Mouse (Mus musculus): Measurements from ENCODE around the gene Leng1.
A peak's percentile ranks its signal among the peaks of the same experiment; 100 is the strongest.

Leng1 gene

DNA sequence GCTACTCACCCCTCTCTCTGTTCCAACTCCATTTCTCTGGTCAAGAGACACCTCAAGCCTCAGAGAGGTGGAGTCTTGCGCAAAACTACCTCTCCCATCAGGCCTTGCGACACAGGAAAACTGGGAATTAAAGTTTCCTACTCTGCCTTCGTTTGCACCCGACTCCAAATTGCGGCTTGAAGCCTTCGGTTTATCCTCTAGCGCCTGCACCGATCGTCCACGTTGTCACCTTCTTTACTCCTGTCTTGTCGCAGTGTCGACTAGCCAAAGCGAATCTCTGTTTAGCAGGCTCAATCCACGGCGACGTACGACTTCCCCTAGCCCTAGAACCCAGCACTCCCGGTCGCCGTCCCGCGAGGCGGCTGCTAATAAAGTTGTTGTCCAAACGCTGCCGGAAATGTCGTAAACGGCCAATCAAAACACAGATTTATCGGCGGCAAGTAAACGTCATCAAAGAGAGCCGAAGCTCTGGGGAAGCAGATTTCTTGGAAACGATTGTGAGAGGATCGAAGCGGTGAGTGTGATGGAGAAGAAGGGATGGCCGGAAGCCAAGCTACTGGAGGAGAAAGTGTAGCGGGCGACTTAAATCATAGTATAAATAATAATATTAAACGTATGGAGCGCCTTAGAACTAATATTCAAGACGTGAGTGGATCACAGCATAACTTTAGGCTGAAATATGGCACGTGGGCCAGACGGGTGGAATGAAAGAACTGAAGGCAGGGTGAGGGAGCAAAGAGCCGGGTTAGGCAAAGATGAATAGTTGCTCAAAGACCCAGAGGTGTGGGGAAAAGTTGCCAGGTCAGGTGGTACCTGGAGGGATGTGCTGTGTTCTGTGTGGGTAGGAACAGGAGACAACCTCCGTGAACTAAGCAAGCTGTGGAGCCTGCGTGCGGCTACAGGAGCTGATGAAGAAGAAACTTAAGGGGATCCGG, 35.8 kb downstream of the Leng1 start, which contains the start of the genes Tfpt and Prpf31:
Tfpt (minus strand) TSS at position 387 of the 935 bp plus-strand sequence.
Prpf31 (plus strand) TSS at position 443 of the 935 bp plus-strand sequence.
- DNase-seq (ENCODE audit: low spot score in 2 of 2): peak; percentile 78 to 86

GRCm38 (mm10) chr7:3629030-3629429, 36.6 kb downstream of the Leng1 start:
- no peak for DNase-seq (ENCODE audit: low spot score in 2 of 2)

GRCm38 (mm10) chr7:3617242-3617995, 48.2 kb downstream of the Leng1 start, which contains the start of gene Ndufa3:
Ndufa3 (plus strand) TSS chr7:3617373.
- peak; percentile 55 to 81 for DNase-seq (ENCODE audit: low spot score in 2 of 2)

GRCm38 (mm10) chr7:3616389-3617241, 49.0 kb downstream of the Leng1 start:
- peak in 1 of 2 experiments; percentile 38 for DNase-seq (ENCODE audit: low spot score in 2 of 2)

DNA sequence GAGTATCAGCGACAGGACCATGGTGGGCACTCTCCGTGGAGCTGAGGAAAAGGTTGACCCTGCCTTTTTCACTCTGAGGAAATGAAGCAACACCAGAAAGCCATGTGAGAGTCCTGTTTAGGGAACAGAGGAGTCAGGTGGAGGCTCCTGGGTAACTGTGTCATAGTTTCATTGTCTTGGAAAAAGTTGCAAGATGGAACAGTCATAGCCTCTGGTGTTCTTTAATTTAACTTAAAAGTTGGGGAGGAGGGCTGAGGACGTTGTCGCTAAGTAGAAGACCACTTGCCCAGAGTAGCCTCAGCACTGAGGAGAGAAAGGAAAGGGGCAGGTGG, 49.6 kb downstream of the Leng1 start, which contains the start of gene Oscar:
Oscar (minus strand) TSS at position 101 of the 332 bp plus-strand sequence.
- DNase-seq (ENCODE audit: low spot score in 2 of 2): no peak

- no peak for DNase-seq (ENCODE audit: low spot score in 2 of 2)
Observed at GRCm38 (mm10) chr7:3614021-3614420, 51.6 kb downstream of the Leng1 start.

DNA sequence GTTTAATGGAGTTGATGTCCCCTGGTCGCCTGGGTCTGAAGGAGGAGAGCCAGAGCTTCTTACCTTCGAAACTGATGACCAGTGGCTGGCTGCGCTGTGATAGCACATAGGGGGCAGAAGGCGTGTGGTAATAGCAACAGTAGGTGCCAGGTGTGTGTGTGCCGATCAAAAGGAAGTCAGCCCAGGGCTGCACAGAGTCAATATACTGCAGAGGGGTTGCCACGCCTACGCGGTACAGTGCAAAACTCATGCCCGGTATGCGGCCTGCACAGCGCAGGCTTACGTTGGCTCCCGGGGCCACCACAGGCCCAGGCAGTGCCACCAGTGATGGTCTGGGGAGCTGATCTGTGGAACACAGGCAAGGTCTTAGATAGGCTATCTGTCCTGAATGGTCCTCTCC, 54.6 kb downstream of the Leng1 start:
- no peak for DNase-seq (ENCODE audit: low spot score in 2 of 2)

GRCm38 (mm10) chr7:3610437-3610836, 55.2 kb downstream of the Leng1 start:
- DNase-seq (ENCODE audit: low spot score in 2 of 2): no peak
